Mouse (Mus musculus) layer of hippocampus, adult 8-10 months (tissue): ENCODE results near the gene Pgf. TPM values are rescaled to one million over a fixed set of nuclear protein-coding genes. Genes with fewer than 3 reads are reported as not detected.
A peak's percentile ranks its signal among the peaks of the same experiment; 100 is the strongest.

Source experiments
- DNase-seq, 2 experiments: peaks; one replicate each; pipeline ENCODE4 v3.0.0; 2022; ENCODE audit warnings: low spot score in 2 of 2
- total RNA-seq, 4 experiments: library from RNA; stranded (reverse); gene quantifications; 2 replicates each; pipeline ENCODE4 v1.2.4; 2022

Gene Pgf
- 1 to 10 TPM; 4.2 to 6.6 (median 6.1) TPM for total RNA-seq

GRCm38 (mm10) chr12:85177740-85178239, at the start of gene Pgf:
TSS of gene Pgf (minus strand) at chr12:85177790.
- DNase-seq, result no peak

DNA sequence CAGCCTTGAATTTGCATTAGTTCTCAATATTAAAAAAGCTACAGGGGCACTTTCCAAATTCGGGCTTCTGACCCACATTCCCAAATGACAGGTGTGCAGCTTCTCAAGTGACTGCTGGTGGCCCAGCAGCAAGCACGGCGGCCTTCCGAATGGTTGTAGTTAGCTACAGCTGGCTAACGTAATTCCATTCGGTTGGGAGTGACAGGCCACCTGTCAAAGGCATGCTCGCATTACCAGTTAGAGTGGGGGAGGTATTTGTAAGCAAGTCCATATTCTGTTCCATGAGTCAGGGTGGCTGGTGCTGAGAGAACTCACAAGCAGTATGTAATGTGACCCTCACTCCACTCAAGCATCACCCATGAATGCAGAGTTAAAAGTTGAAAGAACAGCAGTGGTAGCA, 49.6 kb upstream of the Pgf start:
- no peak for DNase-seq

DNA sequence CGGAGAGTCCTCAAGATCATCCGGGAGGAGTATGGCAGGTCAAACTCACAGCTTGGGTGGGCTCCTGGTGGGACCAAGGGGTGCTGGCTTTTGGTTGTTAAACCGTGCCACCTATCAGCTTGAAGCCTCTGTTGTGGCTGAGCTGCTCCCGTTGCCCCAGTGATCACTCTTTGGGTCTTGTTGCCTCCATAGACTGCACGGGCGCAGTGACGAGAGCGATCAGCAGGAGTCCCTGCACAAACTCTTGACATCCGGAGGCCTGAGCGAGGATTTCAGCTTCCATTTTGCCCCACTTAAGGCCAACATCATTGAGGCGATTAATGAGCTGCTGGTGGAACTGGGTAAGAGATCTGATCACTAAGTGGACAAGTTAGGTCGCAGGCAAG, 42.3 kb upstream of the Pgf start:
- DNase-seq, result peak in 1 of 2 experiments; percentile 7

DNA sequence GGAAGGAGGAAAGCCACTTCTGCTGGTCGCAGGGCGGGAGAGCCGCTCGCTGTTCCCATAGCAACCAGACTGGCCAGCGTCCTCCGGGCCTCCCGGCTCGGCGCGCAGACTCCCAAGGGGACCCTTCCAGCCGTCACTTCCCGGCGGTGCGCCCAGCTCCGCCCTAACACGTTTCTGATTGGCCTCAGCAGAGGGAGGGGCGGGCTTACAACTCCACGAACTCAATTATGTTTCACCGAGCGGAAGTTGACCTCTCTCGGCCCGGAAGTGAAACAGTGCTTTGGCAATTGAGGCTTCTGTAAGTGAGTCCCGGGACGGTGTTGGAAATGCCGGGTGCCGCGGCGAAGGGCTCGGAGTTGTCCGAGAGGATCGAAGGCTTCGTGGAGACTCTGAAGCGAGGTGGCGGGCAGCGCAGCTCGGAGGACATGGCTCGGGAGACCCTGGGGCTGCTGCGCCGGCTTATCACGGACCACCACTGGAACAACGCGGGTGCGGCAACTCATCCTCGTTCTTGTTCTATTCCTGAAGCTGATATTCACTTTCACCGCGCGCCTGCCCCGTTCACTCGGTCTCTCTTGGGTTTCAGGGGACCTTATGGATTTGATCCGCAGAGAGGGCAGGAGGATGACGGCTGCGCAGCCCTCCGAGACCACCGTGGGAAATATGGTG, 41.8 kb upstream of the Pgf start, which contains the start of gene Eif2b2:
Gene Eif2b2 (plus strand): TSS at position 246 of the 669 bp plus-strand sequence.
- peak; percentile 97 to 99 for DNase-seq

- DNase-seq, result no peak
Observed at GRCm38 (mm10) chr12:85217733-85218310, 40.2 kb upstream of the Pgf start.

- no peak for DNase-seq
Observed at GRCm38 (mm10) chr12:85215031-85215430, 37.4 kb upstream of the Pgf start.

GRCm38 (mm10) chr12:85208687-85209199, 31.2 kb upstream of the Pgf start:
- DNase-seq, result no peak

DNA sequence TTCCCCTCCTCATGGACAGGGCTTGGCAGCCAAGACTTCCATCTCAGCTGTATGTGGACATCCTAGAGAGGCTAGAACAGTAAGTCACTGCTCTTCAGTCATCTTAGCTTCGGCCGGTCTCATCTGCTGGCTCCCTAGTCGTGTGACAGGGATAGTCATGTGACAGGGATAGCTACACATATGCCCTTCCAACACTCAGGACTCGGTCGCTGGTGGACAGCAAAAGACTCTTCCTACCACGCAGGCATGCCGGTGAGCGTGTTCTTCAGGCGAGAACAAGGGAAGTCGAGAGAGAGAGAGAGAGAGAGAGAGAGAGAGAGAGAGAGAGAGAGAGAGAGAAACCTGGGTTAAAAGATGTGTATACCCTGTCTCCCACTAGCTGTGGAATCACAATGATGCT, 27.8 kb upstream of the Pgf start:
- DNase-seq, result no peak

- DNase-seq, result no peak
Observed at GRCm38 (mm10) chr12:85204105-85204504, 26.5 kb upstream of the Pgf start.

DNA sequence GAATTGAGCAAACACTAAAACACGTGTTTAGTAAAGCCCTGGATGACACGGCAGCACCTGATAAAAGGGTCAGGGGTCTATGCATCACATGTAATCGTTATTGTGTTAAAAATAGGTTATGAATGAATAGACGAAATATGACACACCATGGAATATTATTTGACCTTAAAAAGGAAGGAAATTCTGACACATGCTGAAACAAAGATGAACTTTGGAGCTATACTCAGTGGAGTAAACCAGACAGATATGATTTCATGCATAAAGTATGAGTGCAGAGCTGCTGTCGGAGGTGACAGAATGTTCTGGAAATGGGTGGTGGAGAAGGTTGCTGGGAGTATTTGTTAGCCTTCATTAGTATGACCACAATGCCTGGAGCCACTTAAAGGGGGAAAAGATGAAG, 26.1 kb upstream of the Pgf start:
- DNase-seq, result no peak

DNA sequence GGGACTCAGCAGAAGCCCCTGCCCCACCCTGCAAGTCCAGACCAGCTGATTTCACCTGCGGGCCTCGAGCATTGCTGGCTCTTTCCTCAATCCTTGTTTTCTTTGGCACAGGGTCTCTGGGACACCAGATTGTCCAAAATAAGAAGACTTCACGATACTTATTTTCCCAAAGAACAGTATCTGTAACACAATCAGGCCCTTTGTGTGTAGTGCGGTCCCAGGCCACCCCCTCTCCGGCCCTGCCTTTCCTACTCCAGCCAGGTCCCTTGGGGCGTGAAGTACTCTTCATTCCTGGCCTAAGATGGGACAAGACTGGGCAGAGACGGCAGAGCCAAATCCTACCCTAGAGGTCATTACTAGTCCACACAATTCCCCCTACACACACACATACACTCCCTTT, 24.6 kb upstream of the Pgf start:
- DNase-seq, result no peak

DNA sequence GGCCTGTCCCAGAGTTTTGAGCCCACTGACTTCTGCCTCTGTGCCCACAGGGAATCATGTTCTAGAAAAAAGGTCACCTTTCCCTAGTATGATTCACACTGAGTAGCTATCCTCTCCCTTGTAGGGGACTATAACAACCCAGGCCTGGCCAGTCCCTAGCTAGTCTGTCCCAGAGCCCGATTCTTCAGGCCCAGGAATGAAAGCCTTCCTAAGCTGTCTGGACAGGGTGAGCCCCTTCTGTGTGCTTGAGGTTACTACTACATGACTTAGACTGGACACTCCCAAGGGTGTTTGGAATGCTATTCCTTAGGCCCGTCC, 24.2 kb upstream of the Pgf start:
- DNase-seq, result no peak

- DNase-seq, result no peak
Observed at GRCm38 (mm10) chr12:85200929-85201829, 23.6 kb upstream of the Pgf start.

- no peak for DNase-seq
Observed at GRCm38 (mm10) chr12:85199954-85200353, 22.4 kb upstream of the Pgf start.

- DNase-seq, result no peak
Observed at GRCm38 (mm10) chr12:85197936-85198335, 20.3 kb upstream of the Pgf start.

DNA sequence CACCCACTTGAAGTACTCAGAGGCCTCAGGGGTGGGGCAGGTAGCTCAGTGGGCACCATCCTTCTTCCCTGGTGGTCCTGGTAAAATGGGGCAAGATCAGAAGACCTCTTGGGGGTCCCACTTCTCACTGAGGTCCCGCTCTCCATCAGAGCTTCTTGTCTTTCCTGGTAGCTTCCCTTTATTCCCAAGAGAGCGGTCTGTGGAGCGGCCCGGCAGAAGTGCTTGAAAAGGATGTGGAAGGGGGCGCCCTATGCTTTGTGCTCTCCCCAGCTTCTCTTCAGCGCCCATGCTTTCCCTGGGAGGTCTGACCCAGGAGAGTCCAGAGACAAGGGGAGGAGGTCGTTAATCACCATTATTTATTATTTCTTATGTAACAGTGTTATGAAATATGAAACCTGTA, 19.8 kb upstream of the Pgf start:
- DNase-seq, result no peak

DNA sequence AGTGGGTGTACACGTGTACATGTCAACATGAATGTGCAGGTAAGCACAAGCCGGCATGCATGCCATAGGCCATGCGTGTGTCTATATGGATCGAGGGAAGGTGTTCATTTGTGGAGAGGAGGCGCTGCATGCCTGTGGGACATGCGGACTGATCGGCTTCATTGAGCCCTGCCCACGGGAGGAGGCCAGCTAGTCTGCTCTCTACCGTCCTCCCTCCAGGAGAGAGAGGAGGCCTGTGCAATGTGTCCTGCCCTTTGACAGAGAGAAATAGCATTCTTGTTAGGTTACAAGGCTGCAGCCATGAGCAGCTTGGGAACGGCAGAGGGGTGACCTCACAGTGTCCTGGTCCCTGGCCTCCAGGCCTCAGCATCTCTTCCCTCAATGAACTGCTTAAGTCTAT, 18.6 kb upstream of the Pgf start:
- DNase-seq, result no peak

- DNase-seq, result no peak
Observed at GRCm38 (mm10) chr12:85195086-85195485, 17.5 kb upstream of the Pgf start.

GRCm38 (mm10) chr12:85194623-85195018, 17.0 kb upstream of the Pgf start:
- peak; percentile 39 to 47 for DNase-seq

DNA sequence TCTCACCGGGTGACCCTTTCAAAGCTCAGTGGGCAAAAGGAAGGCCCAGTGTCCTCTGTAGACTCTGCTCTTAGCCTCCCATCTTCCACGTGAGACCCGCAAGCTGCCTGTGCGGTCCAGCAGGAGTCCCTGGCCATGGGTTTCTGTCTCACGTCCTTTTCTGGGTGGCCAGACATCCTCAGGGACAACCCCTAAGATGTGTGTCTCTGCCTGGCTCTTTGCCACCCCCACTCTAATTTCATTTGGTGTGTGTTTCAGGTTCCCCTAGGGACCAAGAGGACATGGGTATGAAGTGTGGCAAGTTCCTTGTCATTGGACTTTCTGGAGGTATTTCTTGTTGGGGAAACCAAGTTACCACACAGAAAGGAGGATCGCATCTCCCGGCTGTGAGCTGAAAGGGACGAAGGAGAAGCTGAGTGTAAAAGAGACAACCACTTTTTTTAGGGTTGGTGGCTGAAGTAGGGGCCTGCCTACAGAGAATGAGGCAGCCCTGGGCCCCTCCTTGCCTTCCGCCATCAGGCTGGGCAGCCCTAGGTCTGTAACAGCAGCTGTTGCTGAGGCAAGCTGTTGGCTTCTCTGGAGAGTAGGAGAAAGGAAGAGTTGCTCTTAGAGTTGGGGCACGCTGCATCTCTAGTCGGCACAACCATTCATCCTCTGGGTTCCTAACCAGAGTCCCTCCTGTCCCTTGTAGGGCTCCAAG, 16.5 kb upstream of the Pgf start:
- no peak for DNase-seq

DNA sequence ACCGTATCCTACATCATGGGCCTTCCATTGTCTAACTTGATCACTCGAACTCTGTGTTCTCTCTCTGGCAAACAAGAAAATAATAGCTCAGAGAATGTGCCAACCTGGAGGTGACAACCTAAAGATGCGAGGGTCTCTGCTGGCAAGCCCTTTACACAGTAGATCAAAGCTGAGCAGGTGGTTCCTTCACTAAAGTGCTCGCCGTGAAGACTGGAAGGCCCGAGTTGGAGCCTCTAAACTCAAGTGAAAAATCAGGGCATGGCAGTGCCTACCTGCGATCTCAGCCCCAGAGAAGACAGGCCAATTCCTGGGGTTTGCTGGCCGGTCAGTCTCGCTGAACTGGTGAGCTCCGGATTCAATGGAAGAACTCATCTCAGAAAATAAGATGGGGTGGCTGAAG, 15.6 kb upstream of the Pgf start:
- no peak for DNase-seq
